ENCODE assay signal across 24 mouse cellular contexts in the genomic region with DNA sequence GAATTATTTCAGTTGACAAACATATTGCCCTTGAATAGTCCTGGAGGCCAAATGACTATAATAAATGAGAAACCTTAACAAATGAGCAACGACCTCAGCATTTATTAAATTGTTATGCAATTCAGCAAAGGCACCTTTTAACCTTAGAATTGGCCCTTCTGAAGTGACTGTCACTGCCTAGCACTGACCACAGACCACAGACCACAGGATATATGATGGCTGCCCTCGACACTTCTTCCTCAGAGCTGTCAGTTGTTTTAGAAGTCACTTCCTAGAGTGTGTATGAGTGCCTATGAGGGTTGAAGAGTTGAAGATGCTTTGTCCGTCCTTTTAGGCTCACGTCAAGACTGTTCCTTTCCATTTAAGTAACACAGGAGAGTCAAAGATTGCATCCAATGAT.
DNase-seq lines count a peak whose midpoint lies in the region; ATAC-seq and TF ChIP-seq lines count a peak whose summit lies in the region.
"Had no signal": no experiment of that assay in that cellular context is flagged by ENCODE, and none has a peak within 500 bp of the region (broad histone marks: within the 10 kb centered on the region; RNA-seq: fewer than 3 reads in every experiment).

No protein-coding gene starts in this region.

- no peak overlapping the region for H3K4me2 ChIP-seq in liver, embryonic 11.5 days
- H3K4me2 ChIP-seq: forebrain, embryonic 13.5 days; heart, embryonic 11.5 days; hindbrain, embryonic 13.5 days; intestine, embryonic 15.5 days had no signal

- no peaks in the 10 kb centered on the region for H3K27me3 ChIP-seq in liver, embryonic 11.5 days (replicated peaks; ENCODE audit: control insufficient read depth, insufficient read depth, low read length)
- no peaks in the 10 kb centered on the region for H3K27me3 ChIP-seq in cerebellum, adult 2 months (ENCODE audit: control insufficient read depth, insufficient read depth, low read length)
- H3K27me3 ChIP-seq: forebrain, embryonic 13.5 days; hindbrain, embryonic 13.5 days; intestine, embryonic 15.5 days; Patski had no signal

- H3K36me3 ChIP-seq in liver, embryonic 11.5 days (ENCODE audit: control insufficient read depth, insufficient read depth, low read length) = no peaks in the 10 kb centered on the region
- H3K36me3 ChIP-seq: forebrain, embryonic 10.5 days; G1E; hindbrain, embryonic 10.5 days; hindbrain, embryonic 13.5 days; intestine, embryonic 15.5 days had no signal

- TF ChIP-seq POLR2A in cerebellum, adult 2 months (IDR thresholded peaks at IDR 0.05; ENCODE audit: borderline replicate concordance, insufficient read depth, low read length) = no peak

- no peak overlapping the region for H3K4me3 ChIP-seq in liver, embryonic 11.5 days (ENCODE audit: low read depth, low read length)
- H3K4me3 ChIP-seq in cerebellum, adult 2 months (replicated peaks; ENCODE audit: insufficient read depth, low read depth, low read length) = no peak overlapping the region
- H3K4me3 ChIP-seq: forebrain, embryonic 10.5 days; forebrain, embryonic 13.5 days; hindbrain, embryonic 10.5 days; hindbrain, embryonic 13.5 days; intestine, embryonic 15.5 days had no signal

- 45% methylated on average over 4 of the region's 4 CpGs for WGBS in liver, embryonic 11.5 days
- WGBS in cerebellum, adult 2 months = 89% methylated on average over 4 of the region's 4 CpGs

- peak; percentile 92 for ATAC-seq in common myeloid progenitor, adult 5-6 weeks (replicated peaks; ENCODE audit: low read depth, poor library complexity, severe bottlenecking)
- peak; percentile 90 for ATAC-seq in megakaryocyte, adult 5-6 weeks (ENCODE audit: poor library complexity, severe bottlenecking)
- ATAC-seq in liver, embryonic 11.5 days (replicated peaks; ENCODE audit: low FRiP score) = no peak
- no peak for ATAC-seq in CD4-positive, CD25-positive, alpha-beta regulatory T cell, adult 4 months
- ATAC-seq: forebrain, embryonic 13.5 days; forebrain, embryonic 16.5 days; hindbrain, embryonic 16.5 days; intestine, embryonic 15.5 days; Patski had no signal

- no peak overlapping the region for H3K9ac ChIP-seq in liver, embryonic 11.5 days (ENCODE audit: low read depth, low read length)
- H3K9ac ChIP-seq: forebrain, embryonic 13.5 days; hindbrain, embryonic 13.5 days; intestine, embryonic 15.5 days had no signal

- TF ChIP-seq CTCF in cerebellum, adult 2 months (IDR thresholded peaks at IDR 0.05; ENCODE audit: borderline replicate concordance, insufficient read depth, low read depth, low read length) = no peak

- H3K27ac ChIP-seq in liver, embryonic 11.5 days (ENCODE audit: low read depth, low read length) = no peak overlapping the region
- H3K27ac ChIP-seq in cerebellum, adult 2 months (ENCODE audit: insufficient read depth, low read length) = no peak overlapping the region
- H3K27ac ChIP-seq: forebrain, embryonic 10.5 days; forebrain, embryonic 13.5 days; hindbrain, embryonic 10.5 days; hindbrain, embryonic 13.5 days; intestine, embryonic 15.5 days had no signal

- no peaks in the 10 kb centered on the region for H3K9me3 ChIP-seq in liver, embryonic 11.5 days (ENCODE audit: control insufficient read depth, low read length)
- H3K9me3 ChIP-seq: forebrain, embryonic 10.5 days; forebrain, embryonic 13.5 days; hindbrain, embryonic 10.5 days; hindbrain, embryonic 13.5 days; intestine, embryonic 15.5 days had no signal

- H3K4me1 ChIP-seq in liver, embryonic 11.5 days (replicated peaks; ENCODE audit: control insufficient read depth, insufficient read depth, low read length) = no peaks in the 10 kb centered on the region
- no peaks in the 10 kb centered on the region; the same call in 1 of the 2 replicates for H3K4me1 ChIP-seq in cerebellum, adult 2 months (ENCODE audit: control insufficient read depth, insufficient read depth, low read length)
- H3K4me1 ChIP-seq: intestine, embryonic 15.5 days had no signal

- peak; percentile 63 for DNase-seq in 416B (ENCODE audit: low read depth)
- no peak for DNase-seq in liver, embryonic 11.5 days (ENCODE audit: low spot score)
- no peak for DNase-seq in cerebellum, adult 2 months
- DNase-seq: adrenal gland, postnatal 14 days; cerebellum, adult 18-20 months; cerebellum, postnatal 10 days; cerebellum, postnatal 36 days; gastrocnemius, postnatal 10 days; gastrocnemius, postnatal 36 days; heart, adult 11 months; kidney, adult 11 months had no signal

Comparison
In these comparisons a context has a peak if more than half of its experiments do, and no peak if none do; other contexts are left out.
1. ATAC-seq: peak in common myeloid progenitor, adult 5-6 weeks (single experiment) and megakaryocyte, adult 5-6 weeks (single experiment); none in liver, embryonic 11.5 days (single experiment) and CD4-positive, CD25-positive, alpha-beta regulatory T cell, adult 4 months (single experiment).